Mouse (Mus musculus) limb, embryonic 10.5 days (tissue): ENCODE results near the gene Ptgdr2. TPM values are rescaled to one million over a fixed set of nuclear protein-coding genes. Genes with fewer than 3 reads are reported as not detected.

Source experiments
- DNase-seq: peaks from one replicate; pipeline ENCODE4 v3.0.0-alpha.2; 2017; ENCODE audit warnings: low spot score
- H3K27ac ChIP-seq: fragments of 300-500 bp; sonication (generic); 2 replicates; pipeline ENCODE4 v1.5.1; 2016; ENCODE audit warnings: mild to moderate bottlenecking
- H3K27me3 ChIP-seq: fragments of 300-500 bp; sonication (generic); 2 replicates; pipeline ENCODE4 v1.6.1; 2016; ENCODE audit warnings: low read depth, mild to moderate bottlenecking; ENCODE audit not compliant: poor library complexity, severe bottlenecking
- H3K36me3 ChIP-seq: fragments of 300-500 bp; sonication (generic); 2 replicates; pipeline ENCODE4 v1.6.1; 2016; ENCODE audit warnings: mild to moderate bottlenecking, moderate library complexity
- H3K4me1 ChIP-seq: fragments of 300-500 bp; sonication (generic); 2 replicates; pipeline ENCODE4 v1.6.1; 2016
- H3K4me3 ChIP-seq: fragments of 300-500 bp; sonication (generic); 2 replicates; pipeline ENCODE4 v1.5.1; 2016; ENCODE audit warnings: mild to moderate bottlenecking, moderate library complexity
- H3K9me3 ChIP-seq: fragments of 300-500 bp; sonication (generic); replicated peaks from 2 replicates; pipeline ENCODE4 v1.6.1; 2016; ENCODE audit warnings: mild to moderate bottlenecking
- WGBS: fragments of 180-500 bp; shearing (Covaris S2); methylation state at CpG from one replicate; pipeline ENCODE4 v1.1.7; 2016; 5-methylcytosine and 5-hydroxymethylcytosine counted together
- polyA plus RNA-seq: library from polyadenylated mRNA; unstranded; fragments of >200 nt; fragmentation: Nextera tagmentation; extraction: Ambion mirVana; gene quantifications from 2 replicates; pipeline ENCODE4 v1.2.1, GENCODE M21; 2016

Ptgdr2 gene
- polyA plus RNA-seq, 1 experiment from 2014 or later: 0.08 TPM

- WGBS: 19% methylated on average over 37 of the region's 37 CpGs
- Histone ChIP-seq H3K9me3 (no peaks in the 10 kb centered on the region), H3K27ac (peak overlapping the region; percentile 89), H3K4me3 (peak overlapping the region; percentile 55), H3K36me3 (peaks cover 37% of the 10 kb centered on the region), H3K27me3 (no peaks in the 10 kb centered on the region), H3K4me1 (peaks cover 14% of the 10 kb centered on the region)
- peak; percentile 90 for DNase-seq
Measured at GRCm38 (mm10) chr19:10940097-10940800, 3.3 kb downstream of the Ptgdr2 start.

DNA sequence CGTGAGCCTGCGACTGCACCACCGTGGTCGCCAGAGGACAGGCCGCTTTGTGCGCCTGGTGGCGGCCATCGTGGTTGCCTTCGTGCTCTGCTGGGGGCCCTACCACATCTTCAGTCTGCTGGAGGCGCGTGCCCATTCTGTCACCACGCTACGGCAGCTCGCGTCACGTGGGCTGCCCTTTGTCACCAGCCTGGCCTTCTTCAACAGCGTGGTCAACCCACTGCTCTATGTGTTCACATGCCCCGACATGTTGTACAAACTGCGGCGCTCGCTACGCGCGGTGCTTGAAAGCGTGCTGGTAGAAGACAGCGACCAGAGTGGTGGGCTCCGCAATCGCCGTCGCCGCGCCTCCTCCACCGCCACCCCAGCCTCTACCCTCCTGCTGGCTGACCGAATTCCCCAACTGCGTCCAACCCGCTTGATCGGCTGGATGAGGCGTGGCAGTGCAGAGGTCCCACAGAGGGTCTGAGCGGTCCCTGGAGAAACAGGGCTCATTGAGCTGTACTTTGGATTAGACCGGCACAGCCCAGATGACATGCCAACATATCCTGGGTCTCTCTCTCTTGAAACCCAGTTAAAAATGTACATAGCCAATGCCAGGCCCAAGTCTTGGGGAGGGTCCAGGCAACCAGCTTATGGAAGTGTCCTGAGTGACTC, 4.0 kb downstream of the Ptgdr2 start:
- peak; percentile 74 for DNase-seq
- Histone ChIP-seq H3K4me1 (peaks cover 14% of the 10 kb centered on the region), H3K27ac (peak overlapping the region; percentile 89), H3K4me3 (peak overlapping the region; percentile 55), H3K27me3 (no peaks in the 10 kb centered on the region), H3K9me3 (no peaks in the 10 kb centered on the region), H3K36me3 (peaks cover 44% of the 10 kb centered on the region)
- 4% methylated on average over 40 of the region's 40 CpGs for WGBS

DNA sequence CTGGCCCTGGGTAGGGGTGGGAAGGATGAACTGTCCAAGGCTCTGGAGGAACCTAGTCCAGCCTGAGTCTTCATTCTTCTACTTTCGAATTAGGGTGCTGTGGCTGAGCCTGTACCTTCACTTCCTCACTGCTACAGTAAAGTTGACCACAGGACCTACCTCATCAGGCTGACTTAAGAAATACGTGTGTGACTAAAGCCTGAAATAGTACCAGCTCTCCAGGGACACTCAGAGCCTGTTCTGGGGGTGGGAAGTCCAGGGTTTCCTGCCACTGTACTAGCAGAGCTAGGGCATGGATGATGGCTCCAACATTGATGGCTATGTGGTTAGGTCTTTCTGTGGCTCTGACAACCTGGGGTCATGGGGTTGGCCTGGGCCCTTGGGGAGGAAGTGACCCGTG, 7.0 kb downstream of the Ptgdr2 start:
- no peaks in the 10 kb centered on the region for H3K27me3 ChIP-seq
- 89% methylated on average over 3 of the region's 3 CpGs for WGBS
- no peak for DNase-seq
- H3K4me3 ChIP-seq: no peak overlapping the region
- no peak overlapping the region for H3K27ac ChIP-seq
- H3K9me3 ChIP-seq: no peaks in the 10 kb centered on the region
- peaks cover 36% of the 10 kb centered on the region for H3K4me1 ChIP-seq
- peaks cover 56% of the 10 kb centered on the region for H3K36me3 ChIP-seq

DNA sequence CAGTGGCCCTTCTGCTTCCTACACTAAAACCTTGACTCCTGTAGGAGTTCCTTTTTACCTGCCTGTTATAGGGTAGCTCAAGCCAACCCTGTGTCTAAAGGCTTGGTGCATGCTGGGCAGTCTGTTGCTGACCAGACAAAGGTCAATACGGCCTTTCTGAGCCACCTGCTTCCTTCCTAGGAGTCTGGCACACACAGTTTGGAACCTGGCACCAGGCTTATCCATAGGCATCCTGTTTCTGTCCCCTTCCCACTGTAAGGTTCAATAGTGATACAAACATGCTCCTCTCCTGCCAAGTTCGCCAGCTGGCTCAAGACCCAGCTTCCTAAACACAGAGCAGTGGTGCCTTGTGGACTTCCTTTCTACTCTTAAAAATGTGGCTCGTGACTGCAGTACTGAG, 9.5 kb downstream of the Ptgdr2 start:
- Histone ChIP-seq H3K27ac (no peak overlapping the region), H3K9me3 (no peaks in the 10 kb centered on the region), H3K4me3 (peak overlapping the region; percentile 95; the same call in 1 of the 2 replicates), H3K36me3 (peaks cover 56% of the 10 kb centered on the region), H3K4me1 (peaks cover 27% of the 10 kb centered on the region), H3K27me3 (no peaks in the 10 kb centered on the region)
- no peak for DNase-seq
- WGBS: 87% methylated on average over 3 of the region's 3 CpGs

GRCm38 (mm10) chr19:10947219-10947618, 10.3 kb downstream of the Ptgdr2 start:
- Histone ChIP-seq H3K27ac (no peak overlapping the region), H3K4me3 (peak overlapping the region; percentile 95), H3K4me1 (peaks cover 27% of the 10 kb centered on the region), H3K27me3 (no peaks in the 10 kb centered on the region), H3K9me3 (no peaks in the 10 kb centered on the region), H3K36me3 (peaks cover 49% of the 10 kb centered on the region)
- DNase-seq: no peak
- WGBS: 87% methylated on average over 5 of the region's 5 CpGs

DNA sequence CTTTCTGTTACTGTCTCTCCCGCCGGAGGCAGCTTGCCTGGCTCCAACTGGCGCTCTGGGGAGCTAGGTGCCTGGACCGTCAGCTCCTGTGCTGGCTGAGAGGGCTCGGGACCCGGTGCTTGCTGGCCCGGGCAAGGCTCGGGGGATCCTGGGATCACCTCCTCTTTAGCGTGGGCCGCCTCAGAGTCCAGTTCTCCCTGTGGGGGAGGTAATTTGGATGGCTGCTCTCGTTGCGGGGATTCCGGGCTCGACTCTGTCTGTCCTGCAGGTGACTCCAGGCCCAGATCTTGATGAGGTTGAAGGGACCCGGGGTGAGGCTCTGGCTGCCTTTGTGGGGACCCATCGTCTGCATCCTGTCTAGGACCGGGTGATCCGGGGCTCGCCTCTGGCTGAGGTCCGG, 11.5 kb downstream of the Ptgdr2 start:
- 1% methylated on average over 20 of the region's 20 CpGs for WGBS
- H3K4me1 ChIP-seq: peaks cover 27% of the 10 kb centered on the region
- no peaks in the 10 kb centered on the region for H3K9me3 ChIP-seq
- H3K4me3 ChIP-seq: peak overlapping the region; percentile 95
- peaks cover 37% of the 10 kb centered on the region for H3K36me3 ChIP-seq
- peak; percentile 36 for DNase-seq
- H3K27ac ChIP-seq: peak overlapping the region; percentile 81
- H3K27me3 ChIP-seq: no peaks in the 10 kb centered on the region

DNA sequence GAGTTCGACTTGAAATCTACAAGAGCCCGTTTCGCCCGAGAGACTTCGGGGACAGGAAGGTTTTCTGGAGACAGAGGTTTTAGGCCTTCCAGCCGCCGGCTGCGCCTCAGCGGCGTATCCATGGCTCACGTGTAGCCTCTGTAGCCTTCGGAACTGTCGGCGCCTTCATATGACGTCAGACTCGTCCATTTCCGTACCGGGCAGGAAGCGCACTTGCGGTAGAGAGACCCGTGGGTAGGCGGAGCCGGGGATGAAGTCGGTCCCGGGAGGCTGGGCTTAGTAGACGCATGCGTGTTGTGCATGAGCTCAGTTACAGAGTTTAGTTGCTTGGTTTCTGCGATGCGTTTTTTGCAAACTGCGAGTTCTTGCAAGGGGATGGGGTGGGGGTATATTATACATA, 12.2 kb downstream of the Ptgdr2 start, which contains the start of gene Ccdc86:
Ccdc86 (minus strand) TSS at position 155 of the 400 bp plus-strand sequence.
- H3K9me3 ChIP-seq: no peaks in the 10 kb centered on the region
- no peaks in the 10 kb centered on the region for H3K27me3 ChIP-seq
- under 1% methylated on average over 30 of the region's 30 CpGs for WGBS
- peaks cover 27% of the 10 kb centered on the region for H3K4me1 ChIP-seq
- H3K36me3 ChIP-seq: peaks cover 30% of the 10 kb centered on the region
- H3K4me3 ChIP-seq: peak within 1 kb of the TSS; percentile 95
- peak; percentile 98 for DNase-seq
- peak within 1 kb of the TSS; percentile 81 for H3K27ac ChIP-seq

- Histone ChIP-seq H3K27me3 (no peaks in the 10 kb centered on the region), H3K4me3 (peak overlapping the region; percentile 95), H3K9me3 (no peaks in the 10 kb centered on the region), H3K36me3 (peaks cover 26% of the 10 kb centered on the region), H3K27ac (peak overlapping the region; percentile 70), H3K4me1 (peaks cover 27% of the 10 kb centered on the region)
- no peak for DNase-seq
- 44% methylated on average over 9 of the region's 9 CpGs for WGBS
Measured at GRCm38 (mm10) chr19:10949558-10949957, 12.6 kb downstream of the Ptgdr2 start.

- no peak for DNase-seq
- Histone ChIP-seq H3K36me3 (no peaks in the 10 kb centered on the region; the same call in 1 of the 2 replicates), H3K27ac (no peak overlapping the region), H3K27me3 (no peaks in the 10 kb centered on the region), H3K4me3 (no peak overlapping the region), H3K9me3 (no peaks in the 10 kb centered on the region), H3K4me1 (peaks cover 17% of the 10 kb centered on the region)
- whole genome bisulfite sequencing: 83% methylated on average over 11 of the region's 11 CpGs
Measured at GRCm38 (mm10) chr19:10952021-10952939, 15.3 kb downstream of the Ptgdr2 start.

DNA sequence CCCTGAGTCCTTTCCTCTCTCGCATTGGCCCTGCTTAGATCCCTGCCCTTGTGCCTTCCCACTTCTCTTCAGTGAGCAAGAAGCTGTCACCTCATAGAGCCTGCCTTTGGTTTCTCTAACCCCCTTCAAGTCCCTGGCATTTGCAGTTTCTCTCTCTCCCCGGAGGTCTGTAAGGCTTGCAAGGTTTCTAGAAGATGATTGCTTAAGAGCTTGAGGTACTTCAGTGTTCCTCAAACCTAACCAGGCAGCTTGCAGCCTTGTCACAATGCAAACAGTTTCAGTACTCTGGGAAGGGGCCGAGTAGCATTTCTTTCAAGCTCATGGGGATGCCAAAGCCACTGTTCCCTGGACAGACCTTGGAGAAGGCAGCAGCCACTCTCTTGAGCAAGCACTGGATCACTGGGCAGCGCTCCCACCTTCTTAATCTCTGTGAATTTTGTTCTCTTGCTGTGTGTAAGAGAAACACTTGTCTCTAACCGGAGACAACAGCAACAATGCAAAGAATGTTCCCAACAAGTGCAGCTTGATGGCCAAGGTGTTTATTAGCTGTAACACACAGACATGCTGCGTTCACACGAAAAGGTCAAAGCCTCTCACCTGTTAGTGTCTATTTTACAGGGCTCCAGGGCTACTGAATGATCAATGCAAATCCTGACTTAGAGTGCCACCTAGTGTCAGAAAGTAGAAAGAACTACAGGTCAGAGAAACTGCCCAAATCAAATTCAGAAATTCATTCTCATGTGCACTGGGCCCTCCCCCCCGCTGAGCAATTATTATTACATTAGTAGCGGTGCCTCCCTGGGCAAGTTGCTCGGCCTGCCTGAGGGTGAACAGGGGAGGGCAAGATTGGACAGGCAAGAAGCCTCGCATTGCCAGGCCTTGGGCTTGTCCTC, 22.4 kb downstream of the Ptgdr2 start:
- peak; percentile 42 for DNase-seq
- 35% methylated on average over 11 of the region's 11 CpGs for WGBS
- H3K9me3 ChIP-seq: no peaks in the 10 kb centered on the region
- H3K4me1 ChIP-seq: 0 out of 2 replicates have a peak, but pooled peaks cover 4% of the 10 kb centered on the region
- H3K4me3 ChIP-seq: no peak overlapping the region
- H3K27ac ChIP-seq: no peak overlapping the region
- H3K27me3 ChIP-seq: peaks cover 9% of the 10 kb centered on the region; the same call in 1 of the 2 replicates
- no peaks in the 10 kb centered on the region for H3K36me3 ChIP-seq

- 53% methylated on average over 12 of the region's 12 CpGs for WGBS
- no peak for DNase-seq
- Histone ChIP-seq H3K36me3 (no peaks in the 10 kb centered on the region), H3K4me3 (no peak overlapping the region), H3K4me1 (0 out of 2 replicates have a peak, but pooled peaks cover 4% of the 10 kb centered on the region), H3K27ac (no peak overlapping the region), H3K9me3 (no peaks in the 10 kb centered on the region), H3K27me3 (peaks cover 9% of the 10 kb centered on the region; the same call in 1 of the 2 replicates)
Measured at GRCm38 (mm10) chr19:10959978-10960346, 23.0 kb downstream of the Ptgdr2 start.

GRCm38 (mm10) chr19:10965721-10966120, 28.8 kb downstream of the Ptgdr2 start:
- H3K4me1 ChIP-seq: no peaks in the 10 kb centered on the region
- H3K27me3 ChIP-seq: peaks cover 4% of the 10 kb centered on the region; the same call in 1 of the 2 replicates
- WGBS: 86% methylated on average over 7 of the region's 7 CpGs
- no peak for DNase-seq
- no peaks in the 10 kb centered on the region for H3K9me3 ChIP-seq
- H3K36me3 ChIP-seq: no peaks in the 10 kb centered on the region
- H3K4me3 ChIP-seq: no peak overlapping the region
- H3K27ac ChIP-seq: no peak overlapping the region
